Mouse (Mus musculus) E14TG2a.4 (cell line): ENCODE data around the gene Pcyox1.

ENCODE experiments used
- CTCF ChIP-seq: conservative IDR thresholded peaks from 2 replicates; pipeline ENCODE4 v1.5.1; 2014; ENCODE audit warnings: low read length
- NANOG ChIP-seq: IDR thresholded peaks from 2 replicates; pipeline ENCODE4 v1.6.1; 2014; ENCODE audit warnings: borderline replicate concordance, low read length, mixed read lengths
- POU5F1 ChIP-seq: IDR thresholded peaks from 2 replicates; pipeline ENCODE4 v1.6.1; 2014; ENCODE audit warnings: low read length, borderline replicate concordance

DNA sequence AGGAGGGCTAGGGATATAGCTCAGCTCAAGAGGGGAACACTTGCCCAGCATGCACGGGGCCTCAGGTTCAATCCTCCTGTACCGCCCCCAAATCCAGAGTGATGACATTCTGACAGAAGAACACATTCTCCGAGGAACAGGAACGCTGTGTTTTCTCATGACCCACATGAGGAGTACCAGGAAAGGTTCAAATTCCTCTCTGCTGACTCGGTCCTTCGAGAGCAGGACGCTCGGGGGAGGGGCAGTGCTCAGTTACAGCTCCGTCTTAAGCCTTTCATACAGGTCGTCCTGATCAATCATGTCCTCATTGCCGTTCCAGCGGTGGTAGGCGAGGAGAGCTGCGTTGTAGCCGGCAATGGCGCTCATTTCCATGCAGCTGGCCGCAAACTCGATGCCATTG lies 8.5 kb downstream of the Pcyox1 start:
- TF ChIP-seq CTCF (no peak), NANOG (no peak), POU5F1 (no peak)
